Mouse (Mus musculus): ENCODE results near the gene Dmwd. TPM values are rescaled to one million over a fixed set of nuclear protein-coding genes. Genes with fewer than 3 reads are reported as not detected.
A peak's percentile ranks its signal among the peaks of the same experiment; 100 is the strongest.

The Dmwd gene
- total RNA-seq (2021) = 10 to 100 TPM; 48.3 to 49.1 TPM
- long read RNA-seq, experiment 1, transcript Dmwd-204 (4 exons, 2,080 nt) = minor isoform, 5 of 84 reads
- long read RNA-seq, experiment 1, transcript Dmwd-202 (4 exons, 2,388 nt) = minor isoform, 26 of 84 reads
- long read RNA-seq, experiment 1, transcript Dmwd-201 (5 exons, 2,494 nt) = major isoform, 49 of 84 reads
- long read RNA-seq, experiment 1, partial matches to known transcripts = 2 of 84 reads
- long read RNA-seq, experiment 1, other reads (novel, unspliced or antisense) = 2 of 84 reads
- long read RNA-seq, experiment 2, transcript Dmwd-202 (4 exons, 2,388 nt) = minor isoform, 25 of 88 reads
- long read RNA-seq, experiment 2, transcript Dmwd-201 (5 exons, 2,494 nt) = major isoform, 48 of 88 reads
- long read RNA-seq, experiment 2, partial matches to known transcripts = 13 of 88 reads
- long read RNA-seq, experiment 2, other reads (novel, unspliced or antisense) = 0 of 88 reads

- DNase-seq (ENCODE audit: low spot score in 2 of 2) = peak; percentile 85 to 86
These were observed at the start of gene Dmwd for GRCm38 (mm10) chr7:19075723-19076585. Dmwd (plus strand) TSS chr7:19076227.

GRCm38 (mm10) chr7:19028067-19028466, 48.0 kb upstream of the Dmwd start:
- no peak for DNase-seq (ENCODE audit: low spot score in 2 of 2)

- DNase-seq (ENCODE audit: low spot score in 2 of 2) = peak in 1 of 2 experiments; percentile 53
These were observed 46.9 kb upstream of the Dmwd start for GRCm38 (mm10) chr7:19029084-19029653.

GRCm38 (mm10) chr7:19031641-19032040, 44.4 kb upstream of the Dmwd start:
- DNase-seq (ENCODE audit: low spot score in 2 of 2) = no peak

GRCm38 (mm10) chr7:19044616-19045015, 31.4 kb upstream of the Dmwd start:
- no peak for DNase-seq (ENCODE audit: low spot score in 2 of 2)

- peak; percentile 37 to 43 for DNase-seq (ENCODE audit: low spot score in 2 of 2)
These were observed 29.5 kb upstream of the Dmwd start for GRCm38 (mm10) chr7:19046286-19047069.

GRCm38 (mm10) chr7:19048006-19048527, 28.0 kb upstream of the Dmwd start:
- no peak for DNase-seq (ENCODE audit: low spot score in 2 of 2)

GRCm38 (mm10) chr7:19049252-19049651, 26.8 kb upstream of the Dmwd start:
- no peak for DNase-seq (ENCODE audit: low spot score in 2 of 2)

- DNase-seq (ENCODE audit: low spot score in 2 of 2) = no peak
These were observed 25.9 kb upstream of the Dmwd start for GRCm38 (mm10) chr7:19050172-19050571.

GRCm38 (mm10) chr7:19051161-19051560, 24.9 kb upstream of the Dmwd start:
- DNase-seq (ENCODE audit: low spot score in 2 of 2) = no peak

GRCm38 (mm10) chr7:19052345-19053135, 23.5 kb upstream of the Dmwd start:
- DNase-seq (ENCODE audit: low spot score in 2 of 2) = no peak

GRCm38 (mm10) chr7:19053136-19053532, 22.9 kb upstream of the Dmwd start:
- DNase-seq (ENCODE audit: low spot score in 2 of 2) = no peak

- no peak for DNase-seq (ENCODE audit: low spot score in 2 of 2)
These were observed 21.8 kb upstream of the Dmwd start, which contains the start of gene Rsph6a for GRCm38 (mm10) chr7:19054047-19054776. Rsph6a (plus strand) TSS chr7:19054690.

- DNase-seq (ENCODE audit: low spot score in 2 of 2) = no peak
These were observed 21.3 kb upstream of the Dmwd start for GRCm38 (mm10) chr7:19054777-19055076.

GRCm38 (mm10) chr7:19055108-19055507, 20.9 kb upstream of the Dmwd start:
- no peak for DNase-seq (ENCODE audit: low spot score in 2 of 2)

- no peak for DNase-seq (ENCODE audit: low spot score in 2 of 2)
These were observed 18.6 kb upstream of the Dmwd start for GRCm38 (mm10) chr7:19057405-19057804.

GRCm38 (mm10) chr7:19065896-19066295, 10.1 kb upstream of the Dmwd start:
- DNase-seq (ENCODE audit: low spot score in 2 of 2) = no peak

GRCm38 (mm10) chr7:19067063-19067462, 9.0 kb upstream of the Dmwd start:
- DNase-seq (ENCODE audit: low spot score in 2 of 2) = no peak

- no peak for DNase-seq (ENCODE audit: low spot score in 2 of 2)
These were observed 8.1 kb upstream of the Dmwd start for GRCm38 (mm10) chr7:19067935-19068334.
